ENCODE assay signal across 8 mouse cellular contexts in the genomic region with DNA sequence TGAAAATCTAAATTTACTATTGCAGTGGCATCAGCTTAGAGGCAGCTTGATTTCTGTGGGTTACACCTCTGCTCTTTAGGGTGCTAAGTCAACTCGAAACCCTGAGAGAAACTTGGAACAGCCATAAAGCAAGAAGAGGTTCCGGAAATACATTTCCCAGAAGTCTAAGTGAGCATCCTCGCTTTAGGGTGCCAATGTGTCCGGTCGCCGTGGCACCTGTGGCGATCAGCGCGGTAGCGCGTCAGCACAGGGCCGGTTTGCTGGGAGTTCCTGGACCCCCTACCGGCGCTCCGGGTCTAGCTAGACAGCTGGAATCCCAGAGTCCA. TPM values are rescaled to one million over a fixed set of nuclear protein-coding genes. Genes with fewer than 3 reads are reported as not detected.
DNase-seq lines count a peak whose midpoint lies in the region; ATAC-seq and TF ChIP-seq lines count a peak whose summit lies in the region.

No protein-coding gene starts in this region.

- TF ChIP-seq CTCF in bone marrow, adult 2 months (IDR thresholded peaks at IDR 0.05; ENCODE audit: control insufficient read depth, insufficient read depth, low read length): no peak

- no peak for ATAC-seq in heart, embryonic 16.5 days (replicated peaks; ENCODE audit: extremely low read depth, insufficient read depth, low FRiP score)
- ATAC-seq in hindbrain, embryonic 15.5 days (ENCODE audit: low FRiP score, low read depth): no peak
- ATAC-seq in midbrain, embryonic 13.5 days: no peak

- peaks cover 4% of the 10 kb centered on the region; the same call in 1 of the 2 replicates for H3K4me1 ChIP-seq in heart, embryonic 16.5 days (ENCODE audit: control insufficient read depth, insufficient read depth, low read length)
- H3K4me1 ChIP-seq in bone marrow, adult 2 months (ENCODE audit: control insufficient read depth, insufficient read depth, low read length): no peaks in the 10 kb centered on the region
- H3K4me1 ChIP-seq in hindbrain, embryonic 15.5 days (replicated peaks): peaks cover 7% of the 10 kb centered on the region; the same call in 1 of the 2 replicates
- H3K4me1 ChIP-seq in midbrain, embryonic 13.5 days (replicated peaks): peaks cover 7% of the 10 kb centered on the region

- H3K27ac ChIP-seq in heart, embryonic 16.5 days (ENCODE audit: low read length): peak overlapping the region; percentile 86
- H3K27ac ChIP-seq in bone marrow, adult 2 months (ENCODE audit: control insufficient read depth, insufficient read depth, low read depth, low read length, poor library complexity): peak overlapping the region; percentile 5; the same call in 1 of the 2 replicates
- peak overlapping the region; percentile 96 for H3K27ac ChIP-seq in hindbrain, embryonic 15.5 days (replicated peaks)
- peak overlapping the region; percentile 97 for H3K27ac ChIP-seq in midbrain, embryonic 13.5 days

- no peak for DNase-seq in heart, adult 18-20 months
- no peak for DNase-seq in cerebellum, postnatal 4 days (ENCODE audit: low spot score in 2 of 2)
- DNase-seq in adrenal gland, adult (ENCODE audit: inconsistent age in 2 of 2, low spot score in 1 of 2): no peak
- DNase-seq in thymus, postnatal 4 days: no peak

- peak overlapping the region; percentile 79 for H3K4me2 ChIP-seq in heart, embryonic 16.5 days (ENCODE audit: low read depth, low read length)
- H3K4me2 ChIP-seq in hindbrain, embryonic 15.5 days: peak overlapping the region; percentile 54
- H3K4me2 ChIP-seq in midbrain, embryonic 13.5 days (replicated peaks): peak overlapping the region; percentile 54

- WGBS in heart, embryonic 16.5 days: 3% methylated on average over 15 of the region's 15 CpGs
- WGBS in bone marrow, adult 2 months: 4% methylated on average over 15 of the region's 15 CpGs
- 3% methylated on average over 15 of the region's 15 CpGs for WGBS in hindbrain, embryonic 15.5 days
- WGBS in midbrain, embryonic 13.5 days: 3% methylated on average over 15 of the region's 15 CpGs

- H3K27me3 ChIP-seq in heart, embryonic 16.5 days (ENCODE audit: control insufficient read depth, insufficient read depth, low read length): no peaks in the 10 kb centered on the region
- H3K27me3 ChIP-seq in hindbrain, embryonic 15.5 days: no peaks in the 10 kb centered on the region
- no peaks in the 10 kb centered on the region for H3K27me3 ChIP-seq in midbrain, embryonic 13.5 days

- H3K4me3 ChIP-seq in heart, embryonic 16.5 days (ENCODE audit: low read length): peak overlapping the region; percentile 75
- peak overlapping the region; percentile 83 for H3K4me3 ChIP-seq in bone marrow, adult 2 months (replicated peaks; ENCODE audit: control insufficient read depth, low read depth, low read length)
- peak overlapping the region; percentile 69 for H3K4me3 ChIP-seq in hindbrain, embryonic 15.5 days
- peak overlapping the region; percentile 58 for H3K4me3 ChIP-seq in midbrain, embryonic 13.5 days (replicated peaks)

- H3K9me3 ChIP-seq in heart, embryonic 16.5 days (replicated peaks; ENCODE audit: control insufficient read depth, low read length): no peaks in the 10 kb centered on the region
- no peaks in the 10 kb centered on the region for H3K9me3 ChIP-seq in hindbrain, embryonic 15.5 days
- H3K9me3 ChIP-seq in midbrain, embryonic 13.5 days: no peaks in the 10 kb centered on the region

- H3K9ac ChIP-seq in heart, embryonic 16.5 days (ENCODE audit: low read length): peak overlapping the region; percentile 85
- H3K9ac ChIP-seq in hindbrain, embryonic 15.5 days: peak overlapping the region; percentile 54
- H3K9ac ChIP-seq in midbrain, embryonic 13.5 days (replicated peaks): peak overlapping the region; percentile 71

- TF ChIP-seq POLR2A in bone marrow, adult 2 months (IDR thresholded peaks at IDR 0.05; ENCODE audit: borderline replicate concordance, control insufficient read depth, low read depth, low read length): no peak

- no peaks in the 10 kb centered on the region for H3K36me3 ChIP-seq in heart, embryonic 16.5 days (ENCODE audit: control insufficient read depth, insufficient read depth)
- H3K36me3 ChIP-seq in hindbrain, embryonic 15.5 days: no peaks in the 10 kb centered on the region
- H3K36me3 ChIP-seq in midbrain, embryonic 13.5 days: peaks cover 4% of the 10 kb centered on the region; the same call in 1 of the 2 replicates

RNA-seq across cellular contexts. Expression of gene Mzf1, which starts 0.6 kb away (rescaled TPM):
- 1.7 and 2.1 TPM in 2 replicates for polyA plus RNA-seq in heart, embryonic 16.5 days (2015; fragmentation: Nextera tagmentation; extraction: Ambion mirVana)
- total RNA-seq in heart, adult 18-20 months (2021): under 1 TPM; 0.07 to 0.21 TPM
- polyA plus RNA-seq in bone marrow, adult 2 months (2011; ENCODE audit: insufficient read depth, insufficient read length, low replicate concordance, missing spikeins): 0.83 and 4.1 TPM in 2 replicates
- 9.0 and 9.3 TPM in 2 replicates for polyA plus RNA-seq in hindbrain, embryonic 15.5 days (2015; fragmentation: Nextera tagmentation; extraction: Ambion mirVana)
- 6.8 and 7.1 TPM in 2 replicates for polyA plus RNA-seq in midbrain, embryonic 13.5 days (2015; fragmentation: Nextera tagmentation; extraction: Ambion mirVana)

RNA-seq across cellular contexts. Expression of gene Ube2m, which starts 15.8 kb away (rescaled TPM):
- 49.0 and 94.2 TPM in 2 replicates for polyA plus RNA-seq in heart, embryonic 16.5 days (2015; fragmentation: Nextera tagmentation; extraction: Ambion mirVana)
- 100 to 1,000 TPM; 177 to 187 TPM for total RNA-seq in heart, adult 18-20 months (2021)
- 132 and 135 TPM in 2 replicates for polyA plus RNA-seq in bone marrow, adult 2 months (2011; ENCODE audit: insufficient read depth, insufficient read length, low replicate concordance, missing spikeins)
- polyA plus RNA-seq in hindbrain, embryonic 15.5 days (2015; fragmentation: Nextera tagmentation; extraction: Ambion mirVana): 162 and 163 TPM in 2 replicates
- polyA plus RNA-seq in midbrain, embryonic 13.5 days (2015; fragmentation: Nextera tagmentation; extraction: Ambion mirVana): 63.1 and 91.6 TPM in 2 replicates

RNA-seq across cellular contexts. Expression of gene Chmp2a, which starts 19.3 kb away (rescaled TPM):
- 146 TPM in 2 replicates for polyA plus RNA-seq in heart, embryonic 16.5 days (2015; fragmentation: Nextera tagmentation; extraction: Ambion mirVana)
- 100 to 1,000 TPM; 132 to 164 TPM for total RNA-seq in heart, adult 18-20 months (2021)
- 123 and 183 TPM in 2 replicates for polyA plus RNA-seq in bone marrow, adult 2 months (2011; ENCODE audit: insufficient read depth, insufficient read length, low replicate concordance, missing spikeins)
- polyA plus RNA-seq in hindbrain, embryonic 15.5 days (2015; fragmentation: Nextera tagmentation; extraction: Ambion mirVana): 170 and 171 TPM in 2 replicates
- polyA plus RNA-seq in midbrain, embryonic 13.5 days (2015; fragmentation: Nextera tagmentation; extraction: Ambion mirVana): 181 and 186 TPM in 2 replicates

RNA-seq across cellular contexts. Expression of gene Vmn1r85, which starts 41.0 kb away (rescaled TPM):
- not detected in 2 replicates for polyA plus RNA-seq in heart, embryonic 16.5 days (2015; fragmentation: Nextera tagmentation; extraction: Ambion mirVana)
- total RNA-seq in heart, adult 18-20 months (2021): not detected
- polyA plus RNA-seq in bone marrow, adult 2 months (2011; ENCODE audit: insufficient read depth, insufficient read length, low replicate concordance, missing spikeins): 0.55 and 0.77 TPM in 2 replicates
- 0.13 and 0.14 TPM in 2 replicates for polyA plus RNA-seq in hindbrain, embryonic 15.5 days (2015; fragmentation: Nextera tagmentation; extraction: Ambion mirVana)
- polyA plus RNA-seq in midbrain, embryonic 13.5 days (2015; fragmentation: Nextera tagmentation; extraction: Ambion mirVana): 0.03 and 0.04 TPM in 2 replicates

RNA-seq across cellular contexts. Expression of gene Zbtb45, which starts 44.1 kb away (rescaled TPM):
- polyA plus RNA-seq in heart, embryonic 16.5 days (2015; fragmentation: Nextera tagmentation; extraction: Ambion mirVana): 17.4 and 20.4 TPM in 2 replicates
- total RNA-seq in heart, adult 18-20 months (2021): 1 to 10 TPM; 7.3 to 7.4 TPM
- polyA plus RNA-seq in bone marrow, adult 2 months (2011; ENCODE audit: insufficient read depth, insufficient read length, low replicate concordance, missing spikeins): 9.6 and 10.0 TPM in 2 replicates
- 40.7 and 42.5 TPM in 2 replicates for polyA plus RNA-seq in hindbrain, embryonic 15.5 days (2015; fragmentation: Nextera tagmentation; extraction: Ambion mirVana)
- polyA plus RNA-seq in midbrain, embryonic 13.5 days (2015; fragmentation: Nextera tagmentation; extraction: Ambion mirVana): 37.3 and 41.2 TPM in 2 replicates

Comparison
In these comparisons a context has a peak if more than half of its experiments do, and no peak if none do; other contexts are left out.
1. H3K27ac ChIP-seq: peak in every context shown above with its lines; median percentile 97 in midbrain, embryonic 13.5 days; 96 in hindbrain, embryonic 15.5 days; 86 in heart, embryonic 16.5 days; 5 in bone marrow, adult 2 months.